Mouse (Mus musculus) lung, postnatal 14 days (tissue): ENCODE measurements around the gene Keg1.

ENCODE experiments used
- DNase-seq: peaks from one replicate; pipeline ENCODE4 v3.0.0; 2021

The Keg1 gene

DNA sequence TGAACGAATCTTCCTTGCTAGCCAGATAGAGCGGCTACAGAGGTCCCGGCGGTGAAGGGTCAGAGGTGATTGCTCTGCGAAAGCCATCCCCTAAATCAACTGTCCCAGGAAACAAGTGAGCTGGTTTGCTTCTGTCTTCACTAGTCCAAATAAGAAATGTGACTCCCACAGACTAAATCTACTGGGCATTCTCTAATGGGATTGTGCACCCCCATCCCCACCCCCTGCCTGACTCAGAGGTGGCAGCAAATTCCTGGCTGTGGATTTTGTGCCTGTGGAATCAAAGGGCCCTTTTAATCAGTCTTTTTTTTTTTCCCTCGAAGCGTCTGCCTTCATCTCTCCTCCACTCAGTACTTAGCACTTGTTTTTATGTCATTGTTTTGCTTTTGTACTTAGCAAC, 69.7 kb downstream of the Keg1 start, which contains the start of gene Cntf:
Cntf (minus strand) TSS at position 325 of the 400 bp plus-strand sequence.
- no peak for DNase-seq
